Mouse (Mus musculus) heart, embryonic 11.5 days (tissue): ENCODE data around the gene Macrod2. TPM values are rescaled to one million over a fixed set of nuclear protein-coding genes. Genes with fewer than 3 reads are reported as not detected.

ENCODE experiments used
- ATAC-seq: fragments of 200-750 bp; cut with Nextera tagmentation; replicated peaks from 2 replicates; pipeline ENCODE4 v1.8.0; 2017; ENCODE audit warnings: moderate library complexity; ENCODE audit not compliant: insufficient number of reproducible peaks, low FRiP score, low TSS enrichment
- H3K27ac ChIP-seq: fragments of 300-500 bp; sonication (generic); 2 replicates; pipeline ENCODE4 v1.5.1; 2014; ENCODE audit warnings: mild to moderate bottlenecking, low read depth, low read length
- H3K27me3 ChIP-seq: fragments of 300-500 bp; sonication (generic); 2 replicates; pipeline ENCODE4 v1.6.1; 2014; ENCODE audit warnings: mild to moderate bottlenecking, low read length, mixed read lengths; ENCODE audit not compliant: control insufficient read depth, insufficient read depth
- H3K36me3 ChIP-seq: fragments of 300-500 bp; sonication (generic); 2 replicates; pipeline ENCODE4 v1.6.1; 2014; ENCODE audit warnings: mild to moderate bottlenecking, low read length, moderate library complexity, mixed read lengths; ENCODE audit not compliant: control insufficient read depth, insufficient read depth
- H3K4me1 ChIP-seq: fragments of 300-500 bp; sonication (generic); 2 replicates; pipeline ENCODE4 v1.6.1; 2014; ENCODE audit warnings: low read length; ENCODE audit not compliant: control insufficient read depth, insufficient read depth
- H3K4me2 ChIP-seq: fragments of 300-500 bp; sonication (generic); 2 replicates; pipeline ENCODE4 v1.6.1; 2014; ENCODE audit warnings: mild to moderate bottlenecking, moderate library complexity
- H3K4me3 ChIP-seq: fragments of 300-500 bp; sonication (generic); 2 replicates; pipeline ENCODE4 v1.5.1; 2014; ENCODE audit warnings: low read depth, low read length
- H3K9ac ChIP-seq: fragments of 300-500 bp; sonication (generic); 2 replicates; pipeline ENCODE4 v1.6.1; 2014; ENCODE audit warnings: mild to moderate bottlenecking, low read depth, low read length, moderate library complexity
- H3K9me3 ChIP-seq: fragments of 300-500 bp; sonication (generic); replicated peaks from 2 replicates; pipeline ENCODE4 v1.6.1; 2016; ENCODE audit warnings: low read length; ENCODE audit not compliant: control insufficient read depth
- WGBS: fragments of 180-500 bp; shearing (Covaris S2); extraction: QIAGEN DNeasy Blood & Tissue Kit; methylation state at CpG from one replicate; pipeline ENCODE4 v1.1.7; 2014; ENCODE audit not compliant: insufficient replicate concordance; 5-methylcytosine and 5-hydroxymethylcytosine counted together
- polyA plus RNA-seq: library from polyadenylated mRNA; unstranded; fragments of >200 nt; fragmentation: Nextera tagmentation; extraction: Ambion mirVana; gene quantifications from 2 replicates; pipeline ENCODE4 v1.2.1, GENCODE M21; 2014

Macrod2 gene
- polyA plus RNA-seq, 1 experiment from 2014 or later: 20.5 TPM

DNA sequence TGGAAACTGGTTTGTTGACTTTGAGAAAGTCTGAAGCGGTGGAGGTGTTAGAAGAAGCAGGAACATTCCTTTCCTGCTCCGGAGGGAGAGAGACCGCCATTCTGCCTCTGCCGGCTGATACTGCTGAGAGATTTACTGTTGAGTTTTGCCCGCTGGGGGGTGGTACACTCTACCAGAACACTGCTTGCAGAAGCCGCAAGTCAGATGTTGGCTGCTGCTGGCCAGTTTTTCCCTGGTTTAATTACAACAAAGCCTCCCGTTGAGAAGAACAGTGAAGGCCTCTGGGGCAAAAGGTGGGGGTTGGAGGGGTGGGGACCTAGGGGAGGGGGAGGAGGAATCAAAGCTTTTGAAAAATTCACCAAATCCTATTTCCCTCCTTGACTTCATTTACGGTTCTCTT is 273.2 kb downstream of the Macrod2 start:
- 6% methylated on average over 8 of the region's 8 CpGs for WGBS
- peaks cover 10% of the 10 kb centered on the region for H3K4me1 ChIP-seq
- peak overlapping the region; percentile 41 for H3K4me3 ChIP-seq
- H3K36me3 ChIP-seq: no peaks in the 10 kb centered on the region
- H3K27ac ChIP-seq: no peak overlapping the region
- no peaks in the 10 kb centered on the region for H3K27me3 ChIP-seq
- no peak overlapping the region; the same call in 1 of the 2 replicates for H3K9ac ChIP-seq
- H3K9me3 ChIP-seq: no peaks in the 10 kb centered on the region
- H3K4me2 ChIP-seq: peak overlapping the region; percentile 62
- peak; percentile 44; the same call in 1 of the 2 replicates for ATAC-seq

DNA sequence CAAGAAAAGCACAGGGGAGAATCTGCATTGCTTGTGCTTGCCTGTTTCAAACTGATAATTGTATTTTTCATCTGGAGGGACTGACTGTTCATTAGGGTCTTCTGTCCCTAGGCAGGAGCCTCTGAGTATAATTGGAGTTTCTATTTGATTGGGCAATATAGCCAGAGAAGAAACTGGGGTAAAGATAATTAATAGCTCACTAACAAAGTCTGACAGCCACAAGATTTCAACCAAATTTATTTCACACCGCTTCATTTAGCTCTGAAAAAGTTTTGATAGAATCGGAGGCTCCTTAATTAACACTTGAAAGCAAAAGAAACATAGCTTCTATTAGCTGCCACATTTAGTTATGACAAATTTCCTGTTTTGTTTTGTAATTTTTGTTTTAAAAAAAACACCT is 274.0 kb downstream of the Macrod2 start:
- Histone ChIP-seq H3K4me3 (peak overlapping the region; percentile 41), H3K4me1 (peaks cover 10% of the 10 kb centered on the region), H3K36me3 (no peaks in the 10 kb centered on the region), H3K27ac (no peak overlapping the region), H3K27me3 (no peaks in the 10 kb centered on the region), H3K9ac (no peak overlapping the region), H3K9me3 (no peaks in the 10 kb centered on the region), H3K4me2 (peak overlapping the region; percentile 62)
- 52% methylated on average over 2 of the region's 2 CpGs for WGBS
- no peak for ATAC-seq

DNA sequence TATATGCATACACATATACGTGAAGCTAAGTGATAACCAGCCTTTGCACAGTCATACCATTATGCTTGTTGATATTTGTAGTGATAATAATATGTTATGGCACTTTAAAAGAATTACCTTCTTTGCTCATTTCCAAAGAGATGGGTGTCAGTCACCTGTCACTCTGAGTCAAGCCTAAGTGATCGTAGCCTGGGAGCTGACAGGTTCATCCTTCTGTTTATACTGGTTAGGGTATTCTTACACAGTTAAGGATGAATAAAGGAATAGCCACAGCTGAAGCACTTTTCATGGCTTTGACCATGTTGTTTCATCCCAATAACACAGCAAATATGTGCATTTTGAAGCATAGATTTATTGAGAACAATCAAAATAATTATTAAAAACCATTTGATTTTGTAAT is 274.7 kb downstream of the Macrod2 start:
- H3K36me3 ChIP-seq: no peaks in the 10 kb centered on the region
- no peak for ATAC-seq
- no peaks in the 10 kb centered on the region for H3K9me3 ChIP-seq
- no peak overlapping the region for H3K27ac ChIP-seq
- H3K4me3 ChIP-seq: peak overlapping the region; percentile 63
- no peaks in the 10 kb centered on the region for H3K27me3 ChIP-seq
- H3K4me1 ChIP-seq: peaks cover 8% of the 10 kb centered on the region
- H3K9ac ChIP-seq: 0 out of 2 replicates have a peak overlapping the region, but pooled peaks have one; percentile 39
- peak overlapping the region; percentile 69 for H3K4me2 ChIP-seq
- 35% methylated on average over 2 of the region's 2 CpGs for WGBS

DNA sequence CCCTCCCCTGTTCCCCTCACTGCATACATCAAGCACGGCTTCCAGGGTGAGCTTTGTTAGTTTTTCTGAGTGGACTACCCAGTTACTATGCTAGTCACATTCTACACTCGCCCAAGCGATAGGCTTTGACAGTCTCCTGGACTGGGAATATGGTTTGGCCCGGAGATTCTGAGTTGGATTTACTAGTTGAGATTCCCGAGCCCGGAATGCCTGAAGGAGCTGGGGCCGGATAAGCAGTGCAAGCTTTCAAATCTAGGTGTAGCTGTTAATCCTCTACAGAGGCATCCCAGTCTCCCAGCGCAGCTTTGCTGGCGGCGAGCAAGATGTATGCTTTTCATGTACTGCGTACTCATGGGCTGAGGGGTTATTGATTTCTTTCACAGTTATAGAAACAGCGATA is 275.3 kb downstream of the Macrod2 start:
- H3K27me3 ChIP-seq: no peaks in the 10 kb centered on the region
- peak overlapping the region; percentile 76 for H3K9ac ChIP-seq
- no peak for ATAC-seq
- H3K27ac ChIP-seq: peak overlapping the region; percentile 67
- peak overlapping the region; percentile 69 for H3K4me2 ChIP-seq
- peaks cover 7% of the 10 kb centered on the region for H3K4me1 ChIP-seq
- H3K4me3 ChIP-seq: peak overlapping the region; percentile 63
- H3K36me3 ChIP-seq: no peaks in the 10 kb centered on the region
- H3K9me3 ChIP-seq: no peaks in the 10 kb centered on the region
- WGBS: 2% methylated on average over 12 of the region's 12 CpGs

DNA sequence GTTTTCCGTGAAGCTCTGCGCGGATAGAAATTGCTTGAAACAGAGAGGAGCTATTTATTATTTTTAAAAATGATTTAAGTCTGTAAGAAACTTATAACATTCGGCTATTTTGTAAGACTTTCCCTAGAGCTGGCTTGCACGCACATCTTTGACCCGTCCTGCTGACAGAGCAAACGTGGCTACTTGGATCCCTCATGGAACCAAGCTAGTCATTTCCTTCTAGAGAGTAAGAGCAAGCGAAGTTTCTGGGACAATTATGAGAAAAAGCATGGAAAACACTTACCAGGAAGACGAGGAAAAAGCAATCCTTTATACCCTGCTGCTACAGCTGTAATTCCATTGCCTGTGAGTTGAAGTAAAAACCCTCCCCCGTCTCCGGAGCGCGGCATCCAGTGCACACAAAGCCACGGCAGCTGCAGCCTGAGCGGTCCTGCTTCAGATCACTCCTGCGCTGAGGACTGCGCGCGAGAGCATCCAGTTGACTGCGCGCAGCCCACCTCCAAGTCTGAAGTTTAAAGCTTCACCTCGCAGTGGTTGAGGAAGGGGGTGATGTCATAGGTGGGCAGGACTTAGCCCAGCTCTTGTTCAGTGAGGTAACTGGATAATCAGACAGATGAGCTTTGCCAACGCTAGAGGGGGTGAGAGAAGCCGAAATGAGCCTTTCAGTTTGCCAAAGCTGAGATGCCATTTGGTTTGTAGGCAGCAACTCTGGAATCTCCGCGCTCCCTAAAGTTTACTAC is 276.0 kb downstream of the Macrod2 start, which contains the start of gene Flrt3:
Flrt3 (minus strand) TSS at position 507 of the 740 bp plus-strand sequence.
- Histone ChIP-seq H3K9me3 (no peaks in the 10 kb centered on the region), H3K4me2 (peak within 1 kb of the TSS; percentile 69), H3K4me1 (peaks cover 7% of the 10 kb centered on the region), H3K27me3 (no peaks in the 10 kb centered on the region), H3K4me3 (peak within 1 kb of the TSS; percentile 63), H3K36me3 (no peaks in the 10 kb centered on the region), H3K27ac (peak within 1 kb of the TSS; percentile 67), H3K9ac (peak within 1 kb of the TSS; percentile 76)
- WGBS: under 1% methylated on average over 26 of the region's 26 CpGs
- peak; percentile 94 for ATAC-seq

DNA sequence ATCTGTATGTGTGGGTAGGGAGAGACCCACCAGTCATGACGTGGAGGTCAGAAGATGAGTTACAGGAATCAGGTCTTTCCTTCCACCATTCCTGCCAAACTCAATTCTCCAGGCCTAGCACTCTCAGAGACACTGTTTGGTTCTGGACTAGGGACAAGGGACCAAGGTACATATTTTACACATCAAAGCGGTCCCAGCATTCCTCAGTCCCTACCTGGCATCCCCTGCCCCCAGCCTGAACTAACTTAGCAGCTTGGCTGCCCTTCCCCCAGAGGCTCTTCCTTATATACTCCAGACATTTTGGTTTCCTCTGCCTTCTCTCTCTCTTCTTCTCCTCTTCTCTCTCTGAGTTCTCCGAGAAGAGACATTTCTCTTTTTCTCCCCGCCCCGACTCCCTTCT is 278.4 kb downstream of the Macrod2 start:
- no peaks in the 10 kb centered on the region for H3K36me3 ChIP-seq
- 75% methylated on average over 5 of the region's 5 CpGs for whole genome bisulfite sequencing
- no peak for ATAC-seq

DNA sequence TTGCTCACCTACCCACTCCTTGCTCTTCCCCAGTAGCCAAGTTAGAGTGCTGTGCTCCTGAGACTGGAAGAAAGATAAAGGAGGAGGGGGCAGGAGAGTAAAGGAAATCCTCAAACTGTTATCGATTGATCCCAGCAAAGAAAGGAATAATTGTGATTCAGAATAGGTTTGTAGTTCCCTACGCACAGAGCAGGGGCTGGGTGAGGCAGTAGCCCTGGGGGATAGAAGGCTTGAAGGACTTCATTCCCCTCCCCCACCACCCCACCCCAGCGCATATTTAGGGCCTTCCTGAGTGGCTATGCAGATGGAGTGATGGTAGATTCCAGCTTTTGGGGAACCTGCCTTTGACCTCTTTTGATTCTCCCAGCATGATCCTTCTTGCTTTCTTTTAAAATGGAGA is 281.6 kb downstream of the Macrod2 start:
- Histone ChIP-seq H3K4me2 (no peak overlapping the region), H3K36me3 (no peaks in the 10 kb centered on the region), H3K27me3 (no peaks in the 10 kb centered on the region), H3K9ac (no peak overlapping the region), H3K4me1 (no peaks in the 10 kb centered on the region), H3K4me3 (no peak overlapping the region), H3K9me3 (no peaks in the 10 kb centered on the region), H3K27ac (no peak overlapping the region)
- 25% methylated on average over 3 of the region's 3 CpGs for WGBS
- no peak for ATAC-seq

More for the DNA sequence above, 278.4 kb downstream of the Macrod2 start:
- Histone ChIP-seq H3K4me3 (no peak overlapping the region), H3K9me3 (no peaks in the 10 kb centered on the region), H3K27me3 (no peaks in the 10 kb centered on the region), H3K9ac (no peak overlapping the region), H3K4me1 (no peaks in the 10 kb centered on the region), H3K27ac (no peak overlapping the region), H3K4me2 (no peak overlapping the region)

GRCm38 (mm10) chr2:140690906-140691305 is 295.8 kb downstream of the Macrod2 start:
- WGBS: 85% methylated on average over 2 of the region's 2 CpGs
- Histone ChIP-seq H3K4me2 (no peak overlapping the region), H3K27ac (no peak overlapping the region), H3K9ac (no peak overlapping the region), H3K27me3 (no peaks in the 10 kb centered on the region), H3K36me3 (no peaks in the 10 kb centered on the region), H3K4me1 (no peaks in the 10 kb centered on the region), H3K4me3 (no peak overlapping the region), H3K9me3 (no peaks in the 10 kb centered on the region)
- no peak for ATAC-seq

DNA sequence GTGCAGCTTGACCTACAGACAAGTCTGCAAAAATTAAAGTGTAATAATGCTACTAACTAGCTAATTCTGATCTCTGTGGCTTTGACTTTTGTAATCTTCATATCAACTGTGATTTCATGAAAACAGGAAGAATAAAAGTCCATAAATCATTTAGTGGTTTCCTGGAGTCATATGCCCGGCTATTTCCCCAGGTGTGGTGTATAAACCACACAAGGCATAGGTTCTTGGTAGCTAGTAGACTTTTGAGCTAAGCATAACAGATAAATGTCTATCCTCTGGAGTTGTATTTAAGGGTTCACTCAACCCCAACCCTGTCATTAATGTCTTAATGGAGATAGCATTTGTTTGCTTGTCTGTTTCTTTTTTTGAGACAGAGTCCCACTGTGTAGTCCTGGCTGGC is 296.3 kb downstream of the Macrod2 start:
- H3K4me1 ChIP-seq: no peaks in the 10 kb centered on the region
- H3K4me3 ChIP-seq: no peak overlapping the region
- no peak overlapping the region for H3K9ac ChIP-seq
- no peak for ATAC-seq
- no peaks in the 10 kb centered on the region for H3K27me3 ChIP-seq
- H3K27ac ChIP-seq: no peak overlapping the region
- H3K36me3 ChIP-seq: no peaks in the 10 kb centered on the region
- no peaks in the 10 kb centered on the region for H3K9me3 ChIP-seq
- no peak overlapping the region for H3K4me2 ChIP-seq
- WGBS: 81% methylated on average over 1 of the region's 1 CpGs
